Mouse (Mus musculus) bone marrow, adult 2 months (tissue): ENCODE data around the gene Mast4. TPM values are rescaled to one million over a fixed set of nuclear protein-coding genes. Genes with fewer than 3 reads are reported as not detected.

ENCODE experiments used
- H3K27ac ChIP-seq: fragments of 200-500 bp; 2 replicates; pipeline ENCODE4 v1.5.1; 2012; ENCODE audit warnings: low read depth, mild to moderate bottlenecking, control low read depth, inconsistent platforms, low read length; ENCODE audit not compliant: control insufficient read depth, poor library complexity, insufficient read depth
- H3K4me1 ChIP-seq: fragments of 200-500 bp; 2 replicates; pipeline ENCODE4 v1.6.1; 2011; ENCODE audit warnings: low read length; ENCODE audit not compliant: control insufficient read depth, insufficient read depth
- H3K4me3 ChIP-seq: fragments of 200-500 bp; replicated peaks from 2 replicates; pipeline ENCODE3; 2011; ENCODE audit warnings: mild to moderate bottlenecking, low read depth, low read length, control low read depth; ENCODE audit not compliant: control insufficient read depth
- CTCF ChIP-seq: fragments of 200-500 bp; IDR thresholded peaks from 2 replicates; pipeline ENCODE4 v1.5.1; 2011; ENCODE audit warnings: low read length, control low read depth; ENCODE audit not compliant: control insufficient read depth, insufficient read depth
- POLR2A ChIP-seq: fragments of 200-500 bp; IDR thresholded peaks from 2 replicates; pipeline ENCODE4 v1.6.1; 2011; ENCODE audit warnings: low read depth, mild to moderate bottlenecking, control low read depth, low read length, borderline replicate concordance; ENCODE audit not compliant: control insufficient read depth
- WGBS: fragments of 180-500 bp; shearing (Covaris S2); methylation state at CpG from one replicate; pipeline ENCODE4 v1.1.7; 2018; 5-methylcytosine and 5-hydroxymethylcytosine counted together
- polyA plus RNA-seq: library from polyadenylated mRNA; stranded (reverse); fragments of >200 nt; gene quantifications from 2 replicates; pipeline ENCODE4 v1.2.4, GENCODE M21; 2011; ENCODE audit warnings: low replicate concordance; ENCODE audit not compliant: missing spikeins, insufficient read depth, insufficient read length

Mast4 gene
- polyA plus RNA-seq, 1 experiment: 6.7 TPM

DNA sequence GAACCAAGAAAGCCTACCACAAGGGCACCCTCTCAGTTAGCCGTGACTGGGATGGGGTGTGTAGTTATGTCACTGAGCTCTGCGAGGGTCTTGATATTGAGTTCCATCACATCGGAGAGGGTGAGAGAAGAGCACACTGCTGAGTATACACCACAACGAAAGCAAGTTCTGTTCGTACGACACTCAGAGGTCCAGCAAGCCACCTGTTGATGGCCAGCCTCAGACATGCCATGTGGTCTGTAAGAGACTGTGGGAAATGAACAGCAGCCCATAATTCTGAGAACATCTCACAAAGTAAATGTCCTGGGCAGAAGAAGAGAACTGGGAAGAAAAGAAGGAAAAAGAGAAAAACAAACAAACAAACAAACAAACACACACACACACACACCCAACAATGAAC is 255.5 kb downstream of the Mast4 start:
- 89% methylated on average over 6 of the region's 6 CpGs for WGBS
- Histone ChIP-seq H3K4me1 (no peaks in the 10 kb centered on the region), H3K4me3 (no peak overlapping the region), H3K27ac (no peak overlapping the region)
- TF ChIP-seq POLR2A (no peak), CTCF (no peak)

DNA sequence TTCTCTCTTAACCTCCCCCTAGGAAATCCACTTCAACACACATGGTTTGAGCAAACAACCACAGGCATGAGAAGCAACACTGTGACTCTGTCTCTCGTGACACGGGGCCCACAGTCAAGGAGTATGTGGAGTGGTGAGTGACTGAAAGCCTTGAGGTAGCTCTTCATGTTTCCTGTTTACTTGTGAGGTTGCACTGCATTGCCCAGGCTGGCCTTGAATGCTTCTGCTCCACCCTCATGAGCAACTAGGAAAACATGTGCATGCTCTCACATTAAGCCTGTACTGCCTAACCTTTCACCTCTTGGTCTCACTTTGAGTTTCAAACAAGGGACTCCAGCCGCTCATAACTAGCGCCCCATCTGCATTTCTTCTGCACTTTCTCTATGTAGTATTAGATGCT is 260.8 kb downstream of the Mast4 start:
- no peak overlapping the region for H3K27ac ChIP-seq
- no peaks in the 10 kb centered on the region for H3K4me1 ChIP-seq
- 68% methylated on average over 4 of the region's 4 CpGs for WGBS
- H3K4me3 ChIP-seq: no peak overlapping the region
- no peak for TF ChIP-seq POLR2A
- TF ChIP-seq CTCF: no peak

DNA sequence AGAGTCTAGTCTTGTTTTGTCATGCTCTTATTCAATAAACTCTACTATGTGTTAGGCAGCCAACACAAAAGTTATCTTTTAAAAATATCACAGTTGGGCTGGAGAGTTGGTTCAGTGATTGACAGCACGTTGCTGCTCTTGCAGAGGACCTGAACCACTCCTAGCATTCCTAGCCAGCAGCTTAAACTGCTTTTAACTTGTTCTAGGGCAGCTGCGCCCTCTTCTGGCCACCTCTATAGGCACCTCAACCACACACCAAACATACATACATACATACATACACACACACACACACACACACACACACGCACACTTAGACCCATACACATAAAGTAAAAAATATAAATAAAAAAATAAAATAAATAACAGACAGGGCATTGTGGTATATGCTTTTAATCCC is 262.5 kb downstream of the Mast4 start:
- H3K4me1 ChIP-seq: no peaks in the 10 kb centered on the region
- TF ChIP-seq CTCF: no peak
- no peak for TF ChIP-seq POLR2A
- H3K4me3 ChIP-seq: no peak overlapping the region
- 70% methylated on average over 3 of the region's 3 CpGs for WGBS
- no peak overlapping the region for H3K27ac ChIP-seq

GRCm38 (mm10) chr13:103067581-103068166 is 266.6 kb downstream of the Mast4 start:
- Histone ChIP-seq H3K27ac (no peak overlapping the region), H3K4me3 (no peak overlapping the region), H3K4me1 (no peaks in the 10 kb centered on the region)
- 49% methylated on average over 7 of the region's 7 CpGs for WGBS
- TF ChIP-seq POLR2A (no peak), CTCF (no peak)

DNA sequence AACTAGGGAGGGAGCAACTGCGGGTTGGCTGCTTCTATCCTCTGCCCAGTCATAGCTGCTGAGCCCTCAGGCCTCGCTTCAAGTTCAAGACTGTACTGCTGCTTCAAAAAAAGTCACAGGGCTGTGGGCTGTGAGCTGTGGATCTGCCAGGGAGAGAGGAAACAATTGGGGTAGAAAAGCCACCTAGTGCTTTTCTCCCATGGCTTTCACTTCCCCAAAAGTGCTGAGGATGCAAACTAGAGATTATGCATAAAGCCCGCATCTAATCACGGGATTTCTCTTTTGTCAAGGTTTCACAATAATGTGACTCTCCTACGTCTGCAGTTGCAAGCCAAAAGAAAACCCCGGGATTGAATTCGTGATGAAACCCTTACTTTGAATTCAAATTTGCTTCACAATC is 268.9 kb downstream of the Mast4 start:
- Histone ChIP-seq H3K4me3 (no peak overlapping the region), H3K4me1 (no peaks in the 10 kb centered on the region), H3K27ac (no peak overlapping the region)
- WGBS: 10% methylated on average over 7 of the region's 7 CpGs
- TF ChIP-seq CTCF (no peak), POLR2A (no peak)

GRCm38 (mm10) chr13:103061680-103062079 is 272.6 kb downstream of the Mast4 start:
- no peak overlapping the region for H3K27ac ChIP-seq
- 82% methylated on average over 2 of the region's 2 CpGs for WGBS
- no peaks in the 10 kb centered on the region for H3K4me1 ChIP-seq
- H3K4me3 ChIP-seq: no peak overlapping the region
- TF ChIP-seq POLR2A (no peak), CTCF (no peak)

GRCm38 (mm10) chr13:103059995-103060652 is 274.2 kb downstream of the Mast4 start:
- WGBS: 84% methylated on average over 11 of the region's 11 CpGs
- TF ChIP-seq CTCF (no peak), POLR2A (no peak)
- Histone ChIP-seq H3K4me3 (no peak overlapping the region), H3K27ac (no peak overlapping the region), H3K4me1 (no peaks in the 10 kb centered on the region)

DNA sequence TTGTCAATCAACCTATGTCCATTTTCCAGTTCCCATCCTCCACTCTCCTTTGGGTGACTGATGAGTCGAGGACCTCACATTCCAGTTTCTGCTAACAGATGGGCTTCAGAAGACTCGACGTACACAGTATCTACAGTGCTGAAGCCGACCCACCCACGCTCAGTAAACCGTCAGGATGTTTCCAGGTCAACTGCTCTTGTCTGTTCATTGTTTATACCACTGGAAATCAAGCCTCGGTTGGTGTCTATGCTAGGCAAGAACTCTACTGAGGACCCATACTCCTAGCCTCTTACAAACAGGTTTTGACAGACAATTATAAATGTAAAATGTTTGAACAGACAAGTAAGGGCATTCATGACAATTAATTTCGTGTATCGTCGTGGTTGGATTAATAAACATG is 277.8 kb downstream of the Mast4 start:
- H3K27ac ChIP-seq: no peak overlapping the region
- no peak overlapping the region for H3K4me3 ChIP-seq
- TF ChIP-seq POLR2A (no peak), CTCF (no peak)
- 82% methylated on average over 10 of the region's 10 CpGs for WGBS
- no peaks in the 10 kb centered on the region for H3K4me1 ChIP-seq

DNA sequence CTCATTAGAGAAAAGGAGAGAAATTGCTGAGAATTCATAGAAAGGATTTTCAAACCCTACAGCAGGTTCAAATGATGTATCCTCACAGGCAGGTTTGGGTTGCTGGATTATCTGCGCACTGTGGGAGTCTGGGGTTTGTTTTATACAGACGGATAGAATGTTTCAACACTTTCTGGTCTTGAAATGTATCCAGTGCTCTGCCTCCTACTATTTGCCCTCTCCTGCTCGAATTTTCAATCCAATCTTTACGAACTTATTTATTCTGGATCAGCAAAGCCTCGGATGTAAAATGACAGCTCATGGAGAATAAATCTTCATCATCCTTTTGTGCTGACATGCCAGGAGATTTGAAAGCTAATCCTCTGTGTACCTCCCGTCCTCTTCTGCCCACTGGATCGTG is 281.6 kb downstream of the Mast4 start:
- Histone ChIP-seq H3K27ac (no peak overlapping the region), H3K4me1 (no peaks in the 10 kb centered on the region), H3K4me3 (no peak overlapping the region)
- TF ChIP-seq POLR2A (no peak), CTCF (no peak)
- WGBS: 74% methylated on average over 7 of the region's 7 CpGs
